Mouse (Mus musculus): ENCODE data around the gene Rhbdl1.
A peak's percentile ranks its signal among the peaks of the same experiment; 100 is the strongest.

- TF ChIP-seq CTCF (IDR thresholded peaks at IDR 0.05) = peak; percentile 18; the same call in 1 of the 2 replicates
- TF ChIP-seq EP300 (IDR thresholded peaks at IDR 0.05) = no peak
Measured at GRCm38 (mm10) chr17:25791320-25791842, 45.7 kb downstream of the Rhbdl1 start.

Measured in lung, postnatal 0 days (tissue).